Mouse (Mus musculus): ENCODE measurements at regions not wholly inside any gene's neighbourhood (a gene's known extent, or its start where the extent isn't known, plus 50 kb on each side); places are given as distances from the start of the nearest gene placed in this dataset.

GRCm38 (mm10) chr13:119232100-119233029 lies 196.0 kb upstream of the Paip1 start:
- TF ChIP-seq CTCF (IDR thresholded peaks at IDR 0.05; ENCODE audit: borderline replicate concordance, insufficient read depth, low read depth, low read length) (no peak), POLR2A (IDR thresholded peaks at IDR 0.05; ENCODE audit: borderline replicate concordance, insufficient read depth, low read length) (no peak)
